Mouse (Mus musculus) colon, adult 2 months (tissue): Measurements from ENCODE around the gene Ugt2b38. TPM values are rescaled to one million over a fixed set of nuclear protein-coding genes. Genes with fewer than 3 reads are reported as not detected.

Experiments
- polyA plus RNA-seq: library from polyadenylated mRNA; depleted of rRNA; stranded (reverse); fragments of >200 nt; gene quantifications from 2 replicates; pipeline ENCODE4 v1.2.3, GENCODE M21; 2012; rRNA removed

Gene Ugt2b38
- polyA plus RNA-seq = not detected in 2 replicates

DNA sequence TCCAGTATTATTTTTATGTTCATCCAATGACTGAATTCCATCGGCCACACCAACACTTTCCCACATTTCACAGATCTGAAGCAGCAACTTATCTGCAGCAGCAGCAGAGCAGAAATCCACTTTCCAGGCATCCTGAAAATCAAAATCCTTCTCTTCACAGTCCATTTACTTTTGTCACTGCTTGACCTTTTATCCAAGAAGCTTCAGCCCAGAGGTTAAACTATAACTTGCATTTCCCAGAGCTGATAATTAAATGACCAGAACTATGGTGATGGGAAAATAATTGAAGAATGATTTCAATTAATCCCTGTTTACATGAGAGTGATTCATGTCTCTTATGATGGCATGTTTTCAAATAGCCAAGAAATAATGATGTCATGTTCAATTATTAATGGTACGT is at the start of gene Ugt2b38:
Gene Ugt2b38, minus strand, starts transcription at position 163 of the 400 bp plus-strand sequence.

Other genes with a start within 250 kb of the Ugt2b38 start
- gene Ugt2b37, start 169.4 kb downstream of the Ugt2b38 start, polyA plus RNA-seq = not detected in 2 replicates
- not detected in 2 replicates for gene Ugt2a3, start 87.0 kb downstream of the Ugt2b38 start, polyA plus RNA-seq
- not detected in 2 replicates for gene Ugt2a2, start 58.1 kb upstream of the Ugt2b38 start, polyA plus RNA-seq
- not detected in 2 replicates for gene Gm43638, start 62.6 kb upstream of the Ugt2b38 start, polyA plus RNA-seq
- not detected in 2 replicates for gene Ugt2a1, start 66.7 kb upstream of the Ugt2b38 start, polyA plus RNA-seq
- gene Sult1b1, start 114.0 kb upstream of the Ugt2b38 start, polyA plus RNA-seq = 5.6 and 8.4 TPM in 2 replicates
- gene Sult1d1, start 144.8 kb upstream of the Ugt2b38 start, polyA plus RNA-seq = 2.7 and 3.4 TPM in 2 replicates
- gene Sult1e1, start 167.4 kb upstream of the Ugt2b38 start, polyA plus RNA-seq = not detected in 2 replicates
- gene Csn1s1, start 242.0 kb upstream of the Ugt2b38 start, polyA plus RNA-seq = not detected in 2 replicates